Mouse (Mus musculus) testis, adult 2 months (tissue): ENCODE measurements around the gene Pigf. TPM values are rescaled to one million over a fixed set of nuclear protein-coding genes. Genes with fewer than 3 reads are reported as not detected.
"Not testable (repeated sequence)": the region's sequence is repeated elsewhere in the genome, so short reads cannot be mapped to it uniquely, and the experiment has no call there.

Source experiments
- H3K27ac ChIP-seq: fragments of 200-500 bp; 2 replicates; pipeline ENCODE4 v1.5.1; 2012; ENCODE audit warnings: low read depth, low read length; ENCODE audit not compliant: control insufficient read depth, insufficient read depth
- H3K27me3 ChIP-seq: fragments of 200-500 bp; 2 replicates; pipeline ENCODE4 v1.6.1; 2012; ENCODE audit warnings: mild to moderate bottlenecking, low read length, moderate library complexity; ENCODE audit not compliant: control insufficient read depth, insufficient read depth
- H3K36me3 ChIP-seq: fragments of 200-500 bp; 2 replicates; pipeline ENCODE4 v1.6.1; 2012; ENCODE audit warnings: mild to moderate bottlenecking, low read length; ENCODE audit not compliant: control insufficient read depth, insufficient read depth
- H3K4me1 ChIP-seq: fragments of 200-500 bp; 2 replicates; pipeline ENCODE4 v1.6.1; 2012; ENCODE audit warnings: low read length; ENCODE audit not compliant: control insufficient read depth, insufficient read depth
- H3K4me3 ChIP-seq: fragments of 200-500 bp; 2 replicates; pipeline ENCODE4 v1.5.1; 2012; ENCODE audit warnings: low read depth, mild to moderate bottlenecking, low read length, moderate library complexity, mixed read lengths; ENCODE audit not compliant: control insufficient read depth
- CTCF ChIP-seq: fragments of 200-500 bp; IDR thresholded peaks from 2 replicates; pipeline ENCODE4 v1.5.1; 2012; ENCODE audit warnings: low read depth, mild to moderate bottlenecking, inconsistent platforms, low read length, moderate library complexity; ENCODE audit not compliant: control insufficient read depth, insufficient read depth, insufficient replicate concordance
- POLR2A ChIP-seq: fragments of 200-500 bp; IDR thresholded peaks from 2 replicates; pipeline ENCODE4 v1.6.1; 2012; ENCODE audit warnings: low read depth, mild to moderate bottlenecking, inconsistent platforms, low read length, moderate library complexity; ENCODE audit not compliant: control insufficient read depth
- polyA plus RNA-seq: library from polyadenylated mRNA; depleted of rRNA; stranded (reverse); fragments of >200 nt; gene quantifications from 2 replicates; pipeline ENCODE4 v1.2.3, GENCODE M21; 2012; rRNA removed

Pigf gene
- 86.0 and 112 TPM in 2 replicates for polyA plus RNA-seq

DNA sequence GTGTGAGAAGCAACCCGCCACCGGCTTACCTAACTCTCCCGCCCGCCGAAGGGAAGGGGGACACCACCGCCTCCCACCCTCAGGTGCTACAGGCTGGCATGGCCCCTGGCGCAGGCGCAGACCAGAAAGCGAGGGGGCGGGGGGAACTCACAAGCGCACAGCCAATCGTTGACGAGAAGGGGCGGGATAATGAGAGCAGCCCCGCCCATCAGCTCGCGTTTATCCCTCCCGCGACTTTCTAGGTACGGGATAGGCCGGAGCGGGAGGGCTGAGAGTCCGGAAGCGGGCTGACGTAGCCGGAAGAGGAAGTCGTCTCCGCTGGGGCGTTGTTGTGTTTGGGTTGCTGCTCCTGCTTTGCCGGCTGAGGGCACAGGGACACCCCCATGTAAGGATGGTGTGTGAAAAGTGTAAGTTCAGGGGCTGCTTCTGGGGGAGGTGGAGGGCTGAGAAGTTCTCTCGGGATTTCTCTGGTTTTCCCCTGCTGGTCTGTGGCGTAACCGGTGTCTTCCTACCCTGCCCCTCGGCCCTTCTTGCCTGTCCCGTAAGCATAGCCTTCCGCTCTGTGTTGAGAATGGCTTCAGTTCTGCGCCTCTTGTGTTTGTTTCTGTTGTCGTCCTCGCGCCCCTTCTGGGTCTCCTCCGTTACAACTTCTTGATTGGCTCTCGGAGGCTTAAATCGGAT lies at the start of gene Pigf, which contains the start of gene Cript:
Pigf (minus strand) TSS at position 138 of the 681 bp plus-strand sequence.
Cript (plus strand) TSS at position 282 of the 681 bp plus-strand sequence.
- peak within 1 kb of the TSS; percentile 99 for H3K4me3 ChIP-seq
- no peaks in the 10 kb centered on the region for H3K27me3 ChIP-seq
- no peaks in the 10 kb centered on the region for H3K36me3 ChIP-seq
- H3K4me1 ChIP-seq, result no peaks in the 10 kb centered on the region
- TF ChIP-seq POLR2A (peak; percentile 72), CTCF (no peak)
- peak within 1 kb of the TSS; percentile 95 for H3K27ac ChIP-seq

GRCm38 (mm10) chr17:87073470-87073869 lies 48.3 kb upstream of the Pigf start:
- no peak overlapping the region for H3K27ac ChIP-seq
- no peaks in the 10 kb centered on the region for H3K36me3 ChIP-seq
- TF ChIP-seq CTCF (no peak), POLR2A (no peak)
- no peaks in the 10 kb centered on the region for H3K27me3 ChIP-seq
- no peaks in the 10 kb centered on the region for H3K4me1 ChIP-seq
- no peak overlapping the region for H3K4me3 ChIP-seq

DNA sequence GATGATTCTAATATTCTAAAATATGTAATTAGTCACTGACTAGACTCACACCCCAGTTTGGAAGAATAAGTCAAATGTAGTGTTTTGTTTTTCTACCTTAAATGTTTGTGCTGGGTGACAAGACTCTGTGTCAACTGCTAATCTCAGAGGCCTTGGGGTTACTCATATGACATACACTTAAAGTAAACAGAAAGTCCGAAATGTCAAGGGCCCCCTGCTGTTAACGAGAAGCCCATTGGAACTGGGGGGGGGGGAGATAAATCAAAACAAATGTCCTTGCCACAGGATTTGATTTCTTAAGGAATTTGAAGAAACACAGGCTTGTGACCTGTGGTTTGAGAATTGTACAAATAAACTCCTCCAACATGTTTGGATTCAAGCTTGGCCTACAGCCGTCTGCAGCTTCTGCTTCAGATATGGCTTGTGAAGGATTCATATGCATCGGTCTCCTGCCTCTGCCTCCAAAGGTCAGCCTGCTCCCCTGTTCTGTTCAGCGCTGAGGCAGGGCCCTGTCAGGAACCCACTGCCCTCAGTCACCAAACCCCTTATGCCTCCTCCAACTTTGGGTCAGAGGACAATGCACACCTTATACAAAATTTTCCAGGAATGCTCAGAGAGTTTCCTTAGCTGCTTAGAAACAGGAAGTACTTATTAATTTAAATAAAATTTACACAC lies 47.7 kb upstream of the Pigf start:
- H3K4me1 ChIP-seq, result no peaks in the 10 kb centered on the region
- no peaks in the 10 kb centered on the region for H3K36me3 ChIP-seq
- TF ChIP-seq POLR2A (no peak), CTCF (no peak)
- no peak overlapping the region for H3K27ac ChIP-seq
- H3K4me3 ChIP-seq, result no peak overlapping the region
- H3K27me3 ChIP-seq, result no peaks in the 10 kb centered on the region

DNA sequence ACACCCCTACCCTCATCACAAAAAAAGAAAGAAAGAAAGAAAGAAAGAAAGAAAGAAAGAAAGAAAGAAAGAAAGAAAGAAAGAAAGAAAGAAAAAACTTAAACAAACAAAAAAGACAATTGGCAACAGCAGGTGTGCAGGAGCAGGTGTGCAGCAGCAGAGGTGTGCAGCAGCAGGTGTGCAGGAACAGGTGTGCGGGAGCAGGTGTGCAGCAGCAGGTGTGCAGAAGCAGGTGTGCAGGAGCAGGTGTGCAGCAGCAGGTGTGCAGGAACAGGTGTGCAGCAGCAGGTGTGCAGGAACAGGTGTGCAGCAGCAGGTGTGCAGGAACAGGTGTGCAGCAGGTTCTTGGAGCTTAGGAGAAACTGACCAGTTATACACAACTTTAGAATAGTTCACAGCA lies 47.0 kb upstream of the Pigf start:
- not testable (repeated sequence) for H3K36me3 ChIP-seq, H3K27ac ChIP-seq, H3K4me3 ChIP-seq

DNA sequence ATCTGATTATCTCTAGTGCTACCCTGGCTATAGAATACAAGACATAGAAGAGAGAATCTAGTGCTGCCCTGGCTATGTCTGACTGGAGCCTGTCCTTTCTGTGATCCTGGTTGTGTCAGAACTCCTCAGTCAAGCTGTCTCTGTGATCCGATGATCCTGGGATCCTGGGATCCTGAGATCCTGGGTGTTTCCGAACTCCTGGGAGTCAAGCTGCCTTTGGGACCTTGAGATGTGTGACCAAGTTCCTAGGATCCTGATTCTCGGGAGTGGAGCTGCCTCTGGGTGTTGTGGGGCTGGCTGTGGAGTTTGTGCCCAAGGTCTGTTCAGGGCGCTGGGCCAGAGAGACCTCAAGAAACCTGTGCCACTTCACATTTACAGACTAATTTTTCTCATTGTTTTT lies 43.8 kb upstream of the Pigf start:
- no peaks in the 10 kb centered on the region for H3K4me1 ChIP-seq
- no peak overlapping the region for H3K4me3 ChIP-seq
- no peaks in the 10 kb centered on the region for H3K27me3 ChIP-seq
- no peaks in the 10 kb centered on the region for H3K36me3 ChIP-seq
- TF ChIP-seq CTCF (no peak), POLR2A (no peak)
- no peak overlapping the region for H3K27ac ChIP-seq

More for the DNA sequence above, 47.0 kb upstream of the Pigf start:
- not testable (repeated sequence) for H3K4me1 ChIP-seq, H3K27me3 ChIP-seq

- Histone ChIP-seq H3K36me3 (no peaks in the 10 kb centered on the region), H3K4me1 (no peaks in the 10 kb centered on the region; the same call in 1 of the 2 replicates), H3K27me3 (no peaks in the 10 kb centered on the region), H3K27ac (no peak overlapping the region), H3K4me3 (no peak overlapping the region)
- TF ChIP-seq CTCF (no peak), POLR2A (no peak)
Measured at GRCm38 (mm10) chr17:87063969-87064368, 38.8 kb upstream of the Pigf start.

GRCm38 (mm10) chr17:87063461-87063860 lies 38.3 kb upstream of the Pigf start:
- Histone ChIP-seq H3K36me3 (no peaks in the 10 kb centered on the region), H3K27me3 (no peaks in the 10 kb centered on the region), H3K4me1 (no peaks in the 10 kb centered on the region; the same call in 1 of the 2 replicates), H3K27ac (no peak overlapping the region), H3K4me3 (no peak overlapping the region)
- no peak for TF ChIP-seq CTCF
- no peak for TF ChIP-seq POLR2A

DNA sequence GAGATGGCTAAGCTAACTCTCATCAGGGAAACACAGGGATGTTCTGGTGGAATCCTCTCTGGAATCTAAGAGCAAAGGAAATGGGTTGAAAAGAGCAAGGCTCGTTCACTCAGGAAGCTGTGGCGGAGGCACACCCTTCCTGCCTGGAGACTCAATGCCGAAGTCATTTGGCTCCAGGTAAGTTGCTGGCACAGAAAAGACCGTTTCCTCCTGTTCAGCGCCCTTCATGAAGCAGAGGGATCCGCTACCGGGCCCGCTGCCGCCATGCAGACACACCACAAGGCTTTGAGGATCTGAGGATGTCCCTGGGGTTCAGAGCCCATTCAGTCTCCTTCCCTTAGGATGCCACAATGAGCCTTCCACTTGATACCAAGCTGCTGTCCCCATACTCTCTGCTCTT lies 37.4 kb upstream of the Pigf start:
- Histone ChIP-seq H3K4me1 (no peaks in the 10 kb centered on the region; the same call in 1 of the 2 replicates), H3K4me3 (no peak overlapping the region), H3K27me3 (no peaks in the 10 kb centered on the region), H3K27ac (no peak overlapping the region), H3K36me3 (no peaks in the 10 kb centered on the region)
- TF ChIP-seq POLR2A (no peak), CTCF (no peak)
